Mouse (Mus musculus) hindbrain, embryonic 14.5 days (tissue): ENCODE data around the gene Tcf7l2. TPM values are rescaled to one million over a fixed set of nuclear protein-coding genes. Genes with fewer than 3 reads are reported as not detected.
A peak's percentile ranks its signal among the peaks of the same experiment; 100 is the strongest.

Source experiments
- ATAC-seq: fragments of 200-750 bp; cut with Nextera tagmentation; 2 replicates; pipeline ENCODE4 v1.8.0; 2017; ENCODE audit warnings: moderate number of reproducible peaks, mild to moderate bottlenecking, moderate TSS enrichment, moderate library complexity; ENCODE audit not compliant: low FRiP score
- DNase-seq: peaks from one replicate; pipeline ENCODE4 v3.0.0-alpha.2; 2015; ENCODE audit warnings: low spot score
- H3K27ac ChIP-seq: fragments of 300-500 bp; sonication (generic); 2 replicates; pipeline ENCODE4 v1.5.1; 2014; ENCODE audit warnings: mild to moderate bottlenecking, moderate library complexity
- H3K27me3 ChIP-seq: fragments of 300-500 bp; sonication (generic); 2 replicates; pipeline ENCODE4 v1.6.1; 2014; ENCODE audit warnings: mild to moderate bottlenecking, low read length, mixed read lengths; ENCODE audit not compliant: control insufficient read depth, insufficient read depth
- H3K36me3 ChIP-seq: fragments of 300-500 bp; sonication (generic); replicated peaks from 2 replicates; pipeline ENCODE4 v1.6.1; 2014; ENCODE audit not compliant: control insufficient read depth, insufficient read depth
- H3K4me1 ChIP-seq: fragments of 300-500 bp; sonication (generic); replicated peaks from 2 replicates; pipeline ENCODE4 v1.6.1; 2014; ENCODE audit warnings: antibody characterized with exemption, low read length, mixed read lengths; ENCODE audit not compliant: control insufficient read depth, insufficient read depth
- H3K4me2 ChIP-seq: fragments of 300-500 bp; sonication (generic); replicated peaks from 2 replicates; pipeline ENCODE4 v1.6.1; 2014; ENCODE audit warnings: mild to moderate bottlenecking, moderate library complexity
- H3K4me3 ChIP-seq: fragments of 300-500 bp; sonication (generic); replicated peaks from 2 replicates; pipeline ENCODE4 v1.5.1; 2014; ENCODE audit warnings: mild to moderate bottlenecking, low read length
- H3K9ac ChIP-seq: fragments of 300-500 bp; sonication (generic); 2 replicates; pipeline ENCODE4 v1.6.1; 2014
- H3K9me3 ChIP-seq: fragments of 300-500 bp; sonication (generic); 2 replicates; pipeline ENCODE4 v1.6.1; 2016; ENCODE audit warnings: low read length; ENCODE audit not compliant: control insufficient read depth
- WGBS: fragments of 180-500 bp; shearing (Covaris S2); extraction: QIAGEN DNeasy Blood & Tissue Kit; methylation state at CpG from one replicate; pipeline ENCODE4 v1.1.7; 2014; 5-methylcytosine and 5-hydroxymethylcytosine counted together
- polyA plus RNA-seq: library from polyadenylated mRNA; unstranded; fragments of >200 nt; fragmentation: Nextera tagmentation; extraction: Ambion mirVana; gene quantifications from 2 replicates; pipeline ENCODE4 v1.2.1, GENCODE M21; 2014

Tcf7l2 gene
- polyA plus RNA-seq, 1 experiment from 2014 or later: 24.0 TPM

GRCm38 (mm10) chr19:55748801-55749200 is 7.2 kb downstream of the Tcf7l2 start:
- Histone ChIP-seq H3K4me2 (peak overlapping the region; percentile 28), H3K27ac (no peak overlapping the region), H3K4me3 (no peak overlapping the region), H3K4me1 (peaks cover 26% of the 10 kb centered on the region), H3K27me3 (peaks cover 50% of the 10 kb centered on the region), H3K36me3 (no peaks in the 10 kb centered on the region), H3K9ac (no peak overlapping the region), H3K9me3 (no peaks in the 10 kb centered on the region)
- no peak for DNase-seq
- WGBS: 39% methylated on average over 6 of the region's 6 CpGs
- ATAC-seq: no peak

GRCm38 (mm10) chr19:55749532-55749931 is 7.9 kb downstream of the Tcf7l2 start:
- Histone ChIP-seq H3K9me3 (no peaks in the 10 kb centered on the region), H3K36me3 (no peaks in the 10 kb centered on the region), H3K27me3 (peaks cover 50% of the 10 kb centered on the region), H3K4me3 (no peak overlapping the region), H3K4me2 (peak overlapping the region; percentile 22), H3K27ac (no peak overlapping the region), H3K9ac (no peak overlapping the region), H3K4me1 (peaks cover 22% of the 10 kb centered on the region)
- ATAC-seq (no peak), DNase-seq (no peak)
- WGBS: 31% methylated on average over 7 of the region's 7 CpGs

- Histone ChIP-seq H3K9ac (no peak overlapping the region), H3K27me3 (peaks cover 50% of the 10 kb centered on the region), H3K4me1 (peaks cover 22% of the 10 kb centered on the region), H3K4me2 (peak overlapping the region; percentile 22), H3K27ac (no peak overlapping the region), H3K9me3 (no peaks in the 10 kb centered on the region), H3K36me3 (no peaks in the 10 kb centered on the region), H3K4me3 (no peak overlapping the region)
- ATAC-seq (peak; percentile 43; the same call in 1 of the 2 replicates), DNase-seq (no peak)
- 30% methylated on average over 13 of the region's 13 CpGs for WGBS
Observed at GRCm38 (mm10) chr19:55750048-55750447, 8.4 kb downstream of the Tcf7l2 start.

- H3K9me3 ChIP-seq: no peaks in the 10 kb centered on the region
- 32% methylated on average over 7 of the region's 7 CpGs for WGBS
- peaks cover 46% of the 10 kb centered on the region for H3K27me3 ChIP-seq
- peaks cover 22% of the 10 kb centered on the region for H3K4me1 ChIP-seq
- no peaks in the 10 kb centered on the region for H3K36me3 ChIP-seq
- DNase-seq (no peak), ATAC-seq (no peak)
- no peak overlapping the region for H3K4me3 ChIP-seq
- H3K27ac ChIP-seq: no peak overlapping the region
- H3K9ac ChIP-seq: no peak overlapping the region
- H3K4me2 ChIP-seq: peak overlapping the region; percentile 22; the same call in 1 of the 2 replicates
Observed at GRCm38 (mm10) chr19:55750465-55750864, 8.8 kb downstream of the Tcf7l2 start.

- peaks cover 26% of the 10 kb centered on the region for H3K27me3 ChIP-seq
- H3K4me3 ChIP-seq: no peak overlapping the region
- WGBS: 43% methylated on average over 8 of the region's 8 CpGs
- H3K4me1 ChIP-seq: peaks cover 21% of the 10 kb centered on the region
- no peak overlapping the region for H3K9ac ChIP-seq
- ATAC-seq: no peak
- no peak overlapping the region; the same call in 1 of the 2 replicates for H3K4me2 ChIP-seq
- H3K27ac ChIP-seq: no peak overlapping the region
- no peak for DNase-seq
- H3K36me3 ChIP-seq: no peaks in the 10 kb centered on the region
- H3K9me3 ChIP-seq: no peaks in the 10 kb centered on the region
Observed at GRCm38 (mm10) chr19:55752861-55753260, 11.2 kb downstream of the Tcf7l2 start.

GRCm38 (mm10) chr19:55754303-55754702 is 12.7 kb downstream of the Tcf7l2 start:
- H3K27ac ChIP-seq: no peak overlapping the region
- no peak for DNase-seq
- no peak overlapping the region for H3K9ac ChIP-seq
- H3K4me1 ChIP-seq: peaks cover 12% of the 10 kb centered on the region
- no peak for ATAC-seq
- H3K4me3 ChIP-seq: no peak overlapping the region
- no peaks in the 10 kb centered on the region for H3K36me3 ChIP-seq
- H3K27me3 ChIP-seq: peaks cover 14% of the 10 kb centered on the region; the same call in 1 of the 2 replicates
- 76% methylated on average over 7 of the region's 7 CpGs for WGBS
- no peak overlapping the region for H3K4me2 ChIP-seq
- H3K9me3 ChIP-seq: no peaks in the 10 kb centered on the region

GRCm38 (mm10) chr19:55755462-55755861 is 13.8 kb downstream of the Tcf7l2 start:
- ATAC-seq (no peak), DNase-seq (no peak)
- Histone ChIP-seq H3K4me2 (no peak overlapping the region), H3K36me3 (no peaks in the 10 kb centered on the region), H3K9me3 (no peaks in the 10 kb centered on the region), H3K27ac (no peak overlapping the region), H3K9ac (no peak overlapping the region), H3K4me3 (no peak overlapping the region), H3K4me1 (peaks cover 8% of the 10 kb centered on the region), H3K27me3 (peaks cover 10% of the 10 kb centered on the region; the same call in 1 of the 2 replicates)
- WGBS: 92% methylated on average over 9 of the region's 9 CpGs

GRCm38 (mm10) chr19:55756707-55757106 is 15.1 kb downstream of the Tcf7l2 start:
- WGBS: 70% methylated on average over 8 of the region's 8 CpGs
- Histone ChIP-seq H3K4me1 (peaks cover 5% of the 10 kb centered on the region), H3K4me2 (no peak overlapping the region), H3K36me3 (no peaks in the 10 kb centered on the region), H3K9me3 (no peaks in the 10 kb centered on the region), H3K9ac (no peak overlapping the region), H3K27ac (no peak overlapping the region), H3K27me3 (peaks cover under 1% of the 10 kb centered on the region; the same call in 1 of the 2 replicates), H3K4me3 (no peak overlapping the region)
- no peak for ATAC-seq
- no peak for DNase-seq

GRCm38 (mm10) chr19:55757403-55757802 is 15.8 kb downstream of the Tcf7l2 start:
- Histone ChIP-seq H3K9me3 (no peaks in the 10 kb centered on the region), H3K4me3 (no peak overlapping the region), H3K27ac (no peak overlapping the region), H3K4me2 (no peak overlapping the region), H3K27me3 (no peaks in the 10 kb centered on the region; the same call in 1 of the 2 replicates), H3K36me3 (no peaks in the 10 kb centered on the region), H3K4me1 (peaks cover 5% of the 10 kb centered on the region), H3K9ac (no peak overlapping the region)
- 79% methylated on average over 6 of the region's 6 CpGs for WGBS
- no peak for DNase-seq
- no peak for ATAC-seq

- Histone ChIP-seq H3K4me1 (no peaks in the 10 kb centered on the region), H3K27me3 (no peaks in the 10 kb centered on the region), H3K9me3 (no peaks in the 10 kb centered on the region), H3K4me2 (no peak overlapping the region), H3K36me3 (no peaks in the 10 kb centered on the region), H3K27ac (no peak overlapping the region), H3K9ac (no peak overlapping the region), H3K4me3 (no peak overlapping the region)
- DNase-seq (no peak), ATAC-seq (no peak)
Observed at GRCm38 (mm10) chr19:55758158-55758557, 16.5 kb downstream of the Tcf7l2 start.
